Mouse (Mus musculus): ENCODE results near the gene Qpct.
"Not testable (repeated sequence)": the region's sequence is repeated elsewhere in the genome, so short reads cannot be mapped to it uniquely, and the experiment has no call there.

Gene Qpct

GRCm38 (mm10) chr17:79069766-79070480 lies 18.2 kb downstream of the Qpct start:
- no peak for DNase-seq (ENCODE audit: low read depth in 1 of 2, low spot score in 2 of 2)

- no peak for DNase-seq (ENCODE audit: low read depth in 1 of 2, low spot score in 2 of 2)
Observed at GRCm38 (mm10) chr17:79071951-79072350, 20.2 kb downstream of the Qpct start.

- no peak for DNase-seq (ENCODE audit: low read depth in 1 of 2, low spot score in 2 of 2)
Observed at GRCm38 (mm10) chr17:79076974-79077847, 25.5 kb downstream of the Qpct start.

- DNase-seq (ENCODE audit: low read depth in 1 of 2, low spot score in 2 of 2): no peak
Observed at GRCm38 (mm10) chr17:79077848-79078146, 26.1 kb downstream of the Qpct start.

- DNase-seq (ENCODE audit: low read depth in 1 of 2, low spot score in 2 of 2): no peak
Observed at GRCm38 (mm10) chr17:79078248-79078647, 26.5 kb downstream of the Qpct start.

GRCm38 (mm10) chr17:79091710-79092109 lies 40.0 kb downstream of the Qpct start:
- DNase-seq (ENCODE audit: low read depth in 1 of 2, low spot score in 2 of 2): no peak

- no peak for DNase-seq (ENCODE audit: low read depth in 1 of 2, low spot score in 2 of 2)
Observed at GRCm38 (mm10) chr17:79093286-79093975, 41.7 kb downstream of the Qpct start.

- DNase-seq (ENCODE audit: low read depth in 1 of 2, low spot score in 2 of 2): no peak
Observed at GRCm38 (mm10) chr17:79095624-79096023, 43.9 kb downstream of the Qpct start.

- no peak for DNase-seq (ENCODE audit: low read depth in 1 of 2, low spot score in 2 of 2)
Observed at GRCm38 (mm10) chr17:79099866-79100265, 48.2 kb downstream of the Qpct start.

- DNase-seq (ENCODE audit: low read depth in 1 of 2, low spot score in 2 of 2): no peak
Observed at GRCm38 (mm10) chr17:79108238-79108637, 56.5 kb downstream of the Qpct start.

GRCm38 (mm10) chr17:79109576-79109975 lies 57.9 kb downstream of the Qpct start:
- DNase-seq (ENCODE audit: low read depth in 1 of 2, low spot score in 2 of 2): no peak

- no peak for DNase-seq (ENCODE audit: low read depth in 1 of 2, low spot score in 2 of 2)
Observed at GRCm38 (mm10) chr17:79110936-79111348, 59.2 kb downstream of the Qpct start.

- not testable (repeated sequence) for DNase-seq (ENCODE audit: low read depth in 1 of 2, low spot score in 2 of 2)
Observed at GRCm38 (mm10) chr17:79115248-79115647, 63.5 kb downstream of the Qpct start.

- DNase-seq (ENCODE audit: low read depth in 1 of 2, low spot score in 2 of 2): no peak
Observed at GRCm38 (mm10) chr17:79119066-79119465, 67.4 kb downstream of the Qpct start.

- DNase-seq (ENCODE audit: low read depth in 1 of 2, low spot score in 2 of 2): no peak
Observed at GRCm38 (mm10) chr17:79120269-79120668, 68.6 kb downstream of the Qpct start.

- DNase-seq (ENCODE audit: low read depth in 1 of 2, low spot score in 2 of 2): no peak
Observed at GRCm38 (mm10) chr17:79133740-79134139, 82.0 kb downstream of the Qpct start.

GRCm38 (mm10) chr17:79135826-79136225 lies 84.1 kb downstream of the Qpct start:
- no peak for DNase-seq (ENCODE audit: low read depth in 1 of 2, low spot score in 2 of 2)

GRCm38 (mm10) chr17:79136401-79136800 lies 84.7 kb downstream of the Qpct start:
- no peak for DNase-seq (ENCODE audit: low read depth in 1 of 2, low spot score in 2 of 2)
